Mouse (Mus musculus) embryonic fibroblast, embryonic 13.5 days (primary cell): ENCODE data around the gene Trpm5.

Experiments
- CTCF ChIP-seq: IDR thresholded peaks from 2 replicates; pipeline ENCODE4 v1.5.1; 2011; ENCODE audit warnings: mild to moderate bottlenecking, control low read depth, low read length, moderate library complexity, borderline replicate concordance; ENCODE audit not compliant: insufficient read depth
- POLR2A ChIP-seq: IDR thresholded peaks from 2 replicates; pipeline ENCODE4 v1.6.1; 2011; ENCODE audit warnings: low read depth, mild to moderate bottlenecking, control low read depth, low read length, moderate library complexity

- TF ChIP-seq CTCF (no peak), POLR2A (no peak)
These were observed 23.9 kb downstream of the Trpm5 start for GRCm38 (mm10) chr7:143070506-143071070.
